Mouse (Mus musculus): ENCODE measurements around the gene Mafg.

Gene Mafg

GRCm38 (mm10) chr11:120581490-120582267, 51.7 kb downstream of the Mafg start, which contains the start of gene Arhgdia:
Gene Arhgdia, minus strand, starts transcription at chr11:120581624.
- Histone ChIP-seq H3K36me3 (ENCODE audit: insufficient read depth, low read length) (peaks cover 58% of the 10 kb centered on the region), H3K27me3 (ENCODE audit: insufficient read depth, low read length) (no peaks in the 10 kb centered on the region), H3K4me1 (replicated peaks; ENCODE audit: low read depth, low read length) (peaks cover 50% of the 10 kb centered on the region), H3K9me3 (ENCODE audit: low read length) (no peaks in the 10 kb centered on the region), H3K4me3 (replicated peaks; ENCODE audit: low read length) (peak within 1 kb of the TSS; percentile 96)
- TF ChIP-seq CTCF (conservative IDR thresholded peaks at IDR 0.05; ENCODE audit: low read length) (no peak), NANOG (IDR thresholded peaks at IDR 0.05; ENCODE audit: borderline replicate concordance, low read length) (no peak), POU5F1 (IDR thresholded peaks at IDR 0.05; ENCODE audit: borderline replicate concordance, low read length) (no peak)

- TF ChIP-seq CTCF (conservative IDR thresholded peaks at IDR 0.05; ENCODE audit: low read length) (no peak), NANOG (IDR thresholded peaks at IDR 0.05; ENCODE audit: borderline replicate concordance, low read length) (no peak), POU5F1 (IDR thresholded peaks at IDR 0.05; ENCODE audit: borderline replicate concordance, low read length) (no peak)
- no peaks in the 10 kb centered on the region for H3K9me3 ChIP-seq (ENCODE audit: low read length)
- H3K36me3 ChIP-seq (ENCODE audit: insufficient read depth, low read length): peaks cover 58% of the 10 kb centered on the region
- peaks cover 56% of the 10 kb centered on the region for H3K4me1 ChIP-seq (replicated peaks; ENCODE audit: low read depth, low read length)
- H3K4me3 ChIP-seq (replicated peaks; ENCODE audit: low read length): peak overlapping the region; percentile 96
- H3K27me3 ChIP-seq (ENCODE audit: insufficient read depth, low read length): no peaks in the 10 kb centered on the region
Measured at GRCm38 (mm10) chr11:120580871-120581331, 52.5 kb downstream of the Mafg start.

- Histone ChIP-seq H3K4me3 (replicated peaks; ENCODE audit: low read length) (peak overlapping the region; percentile 96), H3K36me3 (ENCODE audit: insufficient read depth, low read length) (peaks cover 51% of the 10 kb centered on the region), H3K4me1 (replicated peaks; ENCODE audit: low read depth, low read length) (peaks cover 58% of the 10 kb centered on the region), H3K9me3 (ENCODE audit: low read length) (no peaks in the 10 kb centered on the region), H3K27me3 (ENCODE audit: insufficient read depth, low read length) (no peaks in the 10 kb centered on the region)
- TF ChIP-seq POU5F1 (IDR thresholded peaks at IDR 0.05; ENCODE audit: borderline replicate concordance, low read length) (no peak), NANOG (IDR thresholded peaks at IDR 0.05; ENCODE audit: borderline replicate concordance, low read length) (no peak), CTCF (conservative IDR thresholded peaks at IDR 0.05; ENCODE audit: low read length) (no peak)
Measured at GRCm38 (mm10) chr11:120580190-120580589, 53.2 kb downstream of the Mafg start.

- Histone ChIP-seq H3K9me3 (ENCODE audit: low read length) (no peaks in the 10 kb centered on the region), H3K4me3 (replicated peaks; ENCODE audit: low read length) (peak overlapping the region; percentile 96), H3K4me1 (replicated peaks; ENCODE audit: low read depth, low read length) (peaks cover 64% of the 10 kb centered on the region), H3K36me3 (ENCODE audit: insufficient read depth, low read length) (peaks cover 48% of the 10 kb centered on the region), H3K27me3 (ENCODE audit: insufficient read depth, low read length) (no peaks in the 10 kb centered on the region)
- TF ChIP-seq POU5F1 (IDR thresholded peaks at IDR 0.05; ENCODE audit: borderline replicate concordance, low read length): no peak
- peak; percentile 100 for TF ChIP-seq CTCF (conservative IDR thresholded peaks at IDR 0.05; ENCODE audit: low read length)
Measured at GRCm38 (mm10) chr11:120579316-120580107, 53.9 kb downstream of the Mafg start.

GRCm38 (mm10) chr11:120578694-120579243, 54.6 kb downstream of the Mafg start:
- Histone ChIP-seq H3K4me1 (replicated peaks; ENCODE audit: low read depth, low read length) (peaks cover 69% of the 10 kb centered on the region), H3K9me3 (ENCODE audit: low read length) (no peaks in the 10 kb centered on the region), H3K36me3 (ENCODE audit: insufficient read depth, low read length) (peaks cover 48% of the 10 kb centered on the region), H3K4me3 (replicated peaks; ENCODE audit: low read length) (peak overlapping the region; percentile 96), H3K27me3 (ENCODE audit: insufficient read depth, low read length) (no peaks in the 10 kb centered on the region)
- TF ChIP-seq POU5F1 (IDR thresholded peaks at IDR 0.05; ENCODE audit: borderline replicate concordance, low read length): no peak
- no peak for TF ChIP-seq NANOG (IDR thresholded peaks at IDR 0.05; ENCODE audit: borderline replicate concordance, low read length)
- TF ChIP-seq CTCF (conservative IDR thresholded peaks at IDR 0.05; ENCODE audit: low read length): no peak

GRCm38 (mm10) chr11:120578024-120578693, 55.2 kb downstream of the Mafg start:
- H3K9me3 ChIP-seq (ENCODE audit: low read length): no peaks in the 10 kb centered on the region
- no peaks in the 10 kb centered on the region for H3K27me3 ChIP-seq (ENCODE audit: insufficient read depth, low read length)
- H3K36me3 ChIP-seq (ENCODE audit: insufficient read depth, low read length): peaks cover 48% of the 10 kb centered on the region
- no peak for TF ChIP-seq CTCF (conservative IDR thresholded peaks at IDR 0.05; ENCODE audit: low read length)
- TF ChIP-seq NANOG (IDR thresholded peaks at IDR 0.05; ENCODE audit: borderline replicate concordance, low read length): no peak
- TF ChIP-seq POU5F1 (IDR thresholded peaks at IDR 0.05; ENCODE audit: borderline replicate concordance, low read length): no peak
- peak overlapping the region; percentile 26; the same call in 1 of the 2 replicates for H3K4me3 ChIP-seq (replicated peaks; ENCODE audit: low read length)
- H3K4me1 ChIP-seq (replicated peaks; ENCODE audit: low read depth, low read length): peaks cover 69% of the 10 kb centered on the region

- Histone ChIP-seq H3K4me3 (replicated peaks; ENCODE audit: low read length) (no peak overlapping the region), H3K27me3 (ENCODE audit: insufficient read depth, low read length) (no peaks in the 10 kb centered on the region), H3K36me3 (ENCODE audit: insufficient read depth, low read length) (peaks cover 48% of the 10 kb centered on the region), H3K9me3 (ENCODE audit: low read length) (no peaks in the 10 kb centered on the region), H3K4me1 (replicated peaks; ENCODE audit: low read depth, low read length) (peaks cover 64% of the 10 kb centered on the region)
- TF ChIP-seq NANOG (IDR thresholded peaks at IDR 0.05; ENCODE audit: borderline replicate concordance, low read length) (no peak), POU5F1 (IDR thresholded peaks at IDR 0.05; ENCODE audit: borderline replicate concordance, low read length) (no peak), CTCF (conservative IDR thresholded peaks at IDR 0.05; ENCODE audit: low read length) (peak; percentile 48)
Measured at GRCm38 (mm10) chr11:120577211-120578023, 56.0 kb downstream of the Mafg start.

Data from E14TG2a.4 (cell line).